Mouse (Mus musculus): ENCODE data around the gene Slc26a11. TPM values are rescaled to one million over a fixed set of nuclear protein-coding genes. Genes with fewer than 3 reads are reported as not detected.
"Not testable (repeated sequence)": the region's sequence is repeated elsewhere in the genome, so short reads cannot be mapped to it uniquely, and the experiment has no call there.

The Slc26a11 gene
- total RNA-seq, 1 experiment from 2014 or later, result 13.1 TPM

DNA sequence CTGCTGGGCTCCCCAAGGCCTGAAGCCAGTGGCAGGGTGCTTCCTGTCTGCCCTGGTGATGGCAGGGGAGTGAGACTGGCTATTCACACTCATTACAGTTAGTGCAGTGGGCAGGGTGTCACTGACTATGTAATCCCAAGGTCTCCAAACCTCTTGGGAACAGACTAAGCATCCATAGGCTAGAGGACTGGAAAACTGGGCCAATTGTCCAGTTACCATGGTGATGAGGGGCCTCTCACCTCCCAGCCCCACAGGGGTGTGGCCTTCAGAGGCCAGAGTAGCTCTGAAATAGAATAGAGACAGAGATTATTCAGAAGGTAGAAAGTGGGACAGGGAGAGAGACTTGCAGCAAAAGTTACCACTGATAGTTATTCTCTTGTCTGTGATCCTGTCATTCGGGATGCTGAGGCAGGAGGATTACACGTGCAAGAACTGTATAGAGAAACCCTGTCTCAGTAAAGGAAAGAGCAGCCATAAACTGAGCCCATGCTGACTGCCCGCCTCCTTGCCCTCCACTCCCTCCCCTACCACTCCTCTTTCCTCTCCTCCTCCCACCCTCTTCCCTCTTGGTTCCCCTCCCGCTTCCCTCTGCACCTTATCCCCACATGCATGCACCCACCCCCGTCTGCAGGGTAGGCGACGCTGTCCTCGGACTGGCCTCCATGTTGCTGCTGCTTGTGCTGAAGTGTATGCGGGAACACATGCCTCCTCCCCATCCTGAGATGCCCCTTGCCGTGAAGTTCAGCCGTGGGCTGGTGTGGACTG is 7.6 kb downstream of the Slc26a11 start:
- DNase-seq, result no peak

DNA sequence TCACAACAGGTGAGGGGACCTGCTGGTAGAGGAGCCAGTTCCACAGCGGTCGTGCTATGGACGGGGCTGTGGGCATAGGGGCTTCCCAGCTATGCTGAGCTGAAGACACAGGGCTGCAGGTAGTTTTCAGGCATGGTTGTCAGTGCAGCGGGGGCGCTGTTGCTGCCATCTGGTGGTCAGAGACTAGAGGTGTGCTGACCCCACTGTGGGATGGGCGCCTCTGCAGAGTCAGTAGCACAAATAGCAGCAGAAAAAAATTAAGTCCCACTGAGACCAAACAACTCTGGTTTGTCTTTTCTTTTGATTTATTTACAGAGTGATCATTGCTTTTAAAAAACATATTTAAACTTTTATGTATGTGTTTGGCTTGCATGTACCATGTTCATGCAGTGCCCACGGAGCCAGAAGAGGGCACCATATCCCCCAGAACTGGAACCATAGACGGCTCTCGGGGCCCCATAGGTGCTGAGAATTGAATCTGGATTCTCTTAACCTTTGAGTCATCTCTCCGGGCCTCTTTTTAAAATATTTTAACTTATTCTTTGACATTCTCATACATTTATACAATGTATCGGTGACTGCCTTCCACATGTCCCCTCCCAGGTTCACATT is 8.3 kb downstream of the Slc26a11 start:
- peak; percentile 69 for DNase-seq

GRCm38 (mm10) chr11:119375425-119375824 is 20.1 kb downstream of the Slc26a11 start:
- DNase-seq, result no peak

GRCm38 (mm10) chr11:119377326-119377725 is 22.0 kb downstream of the Slc26a11 start:
- no peak for DNase-seq

DNA sequence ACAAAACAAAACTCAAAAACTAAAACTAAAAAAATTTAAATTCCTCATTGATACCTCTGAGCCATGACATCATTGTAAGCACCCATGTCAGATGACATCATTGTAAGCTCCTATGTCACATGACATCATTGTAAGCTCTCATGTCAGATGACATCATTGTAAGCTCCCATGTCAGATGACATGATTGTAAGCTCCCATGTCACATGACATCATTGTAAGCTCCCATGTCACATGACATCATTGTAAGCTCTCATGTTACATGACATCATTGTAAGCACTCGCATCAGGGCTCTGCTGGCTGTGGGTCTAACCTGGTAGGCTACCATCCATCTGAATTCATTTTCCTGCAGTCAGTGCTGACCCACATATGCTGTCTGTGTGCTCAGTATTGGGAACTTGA is 23.2 kb downstream of the Slc26a11 start:
- no peak for DNase-seq

DNA sequence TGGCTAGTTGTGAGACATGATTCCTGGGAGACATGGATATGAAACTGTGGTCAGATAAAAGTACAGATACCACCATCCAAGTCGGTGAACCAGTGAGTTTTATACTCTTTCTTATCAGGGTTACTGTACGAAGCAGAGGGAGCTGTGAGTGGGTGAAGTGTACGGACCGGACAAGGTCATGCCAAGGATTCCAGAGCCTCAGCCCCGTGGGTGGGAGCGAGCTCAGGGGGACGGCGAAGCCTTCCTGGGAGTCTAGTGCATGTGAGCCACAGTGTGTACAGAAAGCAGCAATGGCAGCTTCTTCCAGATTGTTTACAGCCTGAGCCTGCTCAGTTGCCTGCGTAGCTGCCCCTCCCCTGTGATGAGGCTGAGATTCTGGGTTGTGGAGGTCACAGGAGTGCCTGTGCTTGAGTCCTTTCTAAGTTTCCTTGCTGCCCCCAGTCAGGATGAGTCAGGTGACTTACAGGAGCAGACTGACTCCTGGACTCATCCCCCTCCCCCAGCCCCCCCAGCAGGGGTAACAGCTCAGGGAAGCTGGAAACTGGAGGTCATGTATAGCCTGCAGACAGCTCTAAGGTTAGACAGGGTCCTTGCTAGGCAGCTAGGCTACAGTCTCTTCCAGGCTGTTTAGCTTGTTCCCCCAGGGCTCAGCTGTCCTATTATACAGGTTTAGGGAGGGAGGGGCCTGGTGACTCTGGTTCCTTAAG is 26.4 kb downstream of the Slc26a11 start:
- DNase-seq, result no peak

GRCm38 (mm10) chr11:119382338-119382850 is 27.0 kb downstream of the Slc26a11 start:
- DNase-seq, result no peak

GRCm38 (mm10) chr11:119384904-119385303 is 29.5 kb downstream of the Slc26a11 start:
- no peak for DNase-seq

GRCm38 (mm10) chr11:119386306-119386705 is 30.9 kb downstream of the Slc26a11 start:
- DNase-seq, result no peak

DNA sequence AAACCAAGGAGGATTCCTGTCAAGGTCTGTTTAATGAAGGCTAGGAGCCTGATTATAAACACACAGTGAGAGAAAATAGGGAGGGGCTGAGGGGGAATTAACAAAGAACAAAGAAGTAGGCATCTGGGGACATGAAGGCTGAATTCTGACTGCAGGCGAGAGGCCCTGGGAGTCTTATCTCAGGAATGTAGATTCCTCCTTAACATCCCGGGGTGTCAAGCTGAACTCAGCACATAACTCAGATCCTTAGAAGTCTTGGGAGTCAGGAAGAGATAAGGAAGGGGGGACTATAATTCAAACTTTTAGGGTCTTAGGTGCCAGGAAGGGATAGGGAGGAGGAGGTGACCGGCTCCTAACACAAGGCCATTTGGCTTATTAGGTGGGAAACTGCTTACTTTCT is 31.9 kb downstream of the Slc26a11 start:
- not testable (repeated sequence) for DNase-seq

DNA sequence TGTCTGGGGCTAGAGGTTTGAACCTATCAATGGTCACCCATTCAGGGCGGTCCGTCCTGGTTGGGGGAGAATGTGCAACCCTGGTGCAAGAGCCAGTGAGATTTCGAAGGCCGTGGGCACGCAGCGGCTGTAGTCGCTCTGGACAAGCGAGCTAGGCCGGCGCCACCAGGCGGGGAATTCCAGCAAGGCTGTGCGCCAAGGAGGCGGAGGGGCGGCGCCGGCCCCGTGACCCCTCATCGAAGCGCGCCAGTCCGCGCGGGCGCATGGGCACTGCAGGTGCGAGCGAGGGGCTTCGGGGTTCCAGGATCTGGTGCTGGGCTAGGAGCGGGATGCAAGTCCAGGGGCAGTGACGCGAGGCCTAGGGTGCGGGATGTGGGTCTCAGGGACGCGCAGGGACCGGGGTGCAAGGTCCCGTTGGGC is 34.5 kb downstream of the Slc26a11 start:
- peak; percentile 89 for DNase-seq

- DNase-seq, result peak; percentile 76
Observed at GRCm38 (mm10) chr11:119390271-119391231, 35.2 kb downstream of the Slc26a11 start.

GRCm38 (mm10) chr11:119391386-119392000 is 36.1 kb downstream of the Slc26a11 start:
- DNase-seq, result no peak

- DNase-seq, result peak; percentile 74
Observed at GRCm38 (mm10) chr11:119392001-119392614, 36.8 kb downstream of the Slc26a11 start.

DNA sequence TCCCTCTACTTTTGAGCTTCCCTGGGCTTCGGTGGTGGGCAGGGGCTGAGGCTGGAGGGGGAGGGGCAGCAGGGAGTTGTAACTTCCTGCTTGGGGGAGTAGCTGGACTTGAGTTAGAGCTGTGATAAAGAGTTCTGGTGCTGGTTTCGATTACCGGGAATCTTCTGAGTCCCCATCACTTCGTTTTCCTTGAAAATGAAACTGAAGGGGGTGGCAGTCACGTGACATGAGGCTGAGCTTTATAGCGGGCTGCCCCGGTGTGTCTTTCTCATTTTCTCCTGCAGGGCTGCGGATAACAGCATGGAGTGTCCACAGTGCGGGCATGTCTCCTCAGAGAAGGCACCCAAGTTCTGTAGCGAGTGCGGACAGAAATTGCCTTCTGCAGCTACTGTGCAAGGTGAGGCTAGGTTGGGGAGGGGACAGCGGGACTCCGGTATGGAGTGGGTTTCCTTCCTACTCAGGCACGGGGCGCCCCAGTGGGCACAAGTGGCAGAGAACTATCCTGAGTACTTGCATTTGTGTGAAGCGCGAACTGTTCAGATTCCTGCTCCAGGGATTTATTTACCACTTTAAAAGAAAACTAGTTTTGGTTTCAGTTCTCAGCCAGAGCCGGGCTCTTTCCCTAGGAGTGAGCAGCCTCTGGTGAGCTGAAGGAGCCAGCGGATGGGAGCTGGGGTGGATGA is 37.6 kb downstream of the Slc26a11 start, which contains the start of gene Rnf213:
Gene Rnf213 (plus strand): TSS at position 301 of the 683 bp plus-strand sequence.
- DNase-seq, result peak; percentile 65

- DNase-seq, result no peak
Observed at GRCm38 (mm10) chr11:119393483-119393804, 38.1 kb downstream of the Slc26a11 start.

- no peak for DNase-seq
Observed at GRCm38 (mm10) chr11:119394210-119394609, 38.9 kb downstream of the Slc26a11 start.

GRCm38 (mm10) chr11:119395394-119395793 is 40.0 kb downstream of the Slc26a11 start:
- DNase-seq, result no peak

GRCm38 (mm10) chr11:119395931-119396330 is 40.6 kb downstream of the Slc26a11 start:
- DNase-seq, result no peak

- DNase-seq, result no peak
Observed at GRCm38 (mm10) chr11:119396461-119396860, 41.1 kb downstream of the Slc26a11 start.

Data from adrenal gland, postnatal 25 days (tissue).